Comparison of ENCODE assay signal across 19 mouse cellular contexts in genomic region chr15:87726657-87727236, GRCm38 (mm10).
DNase-seq lines count a peak whose midpoint lies in the region; ATAC-seq and TF ChIP-seq lines count a peak whose summit lies in the region.
"Had no signal": no experiment of that assay in that cellular context is flagged by ENCODE, and none has a peak within 500 bp of the region (broad histone marks: within the 10 kb centered on the region; RNA-seq: fewer than 3 reads in every experiment).

No protein-coding gene starts in this region.

- 77% methylated on average over 20 of the region's 20 CpGs for WGBS in embryonic facial prominence, embryonic 14.5 days
- 84% methylated on average over 20 of the region's 20 CpGs for WGBS in embryonic facial prominence, embryonic 10.5 days
- WGBS in midbrain, embryonic 13.5 days: 68% methylated on average over 20 of the region's 20 CpGs
- WGBS in midbrain, embryonic 11.5 days: 83% methylated on average over 20 of the region's 20 CpGs
- WGBS in hindbrain, embryonic 12.5 days: 63% methylated on average over 20 of the region's 20 CpGs
- 57% methylated on average over 20 of the region's 20 CpGs for WGBS in midbrain, postnatal 0 days
- WGBS in intestine, embryonic 15.5 days: 70% methylated on average over 20 of the region's 20 CpGs

- no peaks in the 10 kb centered on the region for H3K36me3 ChIP-seq in embryonic facial prominence, embryonic 14.5 days (ENCODE audit: control insufficient read depth, insufficient read depth, low read length)
- H3K36me3 ChIP-seq in embryonic facial prominence, embryonic 10.5 days (replicated peaks): no peaks in the 10 kb centered on the region
- 0 out of 2 replicates have a peak, but pooled peaks cover 10% of the 10 kb centered on the region for H3K36me3 ChIP-seq in midbrain, embryonic 13.5 days
- no peaks in the 10 kb centered on the region for H3K36me3 ChIP-seq in midbrain, embryonic 11.5 days (ENCODE audit: control insufficient read depth, insufficient read depth, low read length)
- H3K36me3 ChIP-seq in hindbrain, embryonic 12.5 days: no peaks in the 10 kb centered on the region
- peaks cover 4% of the 10 kb centered on the region for H3K36me3 ChIP-seq in midbrain, postnatal 0 days (ENCODE audit: insufficient read depth, low read length)
- no peaks in the 10 kb centered on the region for H3K36me3 ChIP-seq in intestine, embryonic 15.5 days
- H3K36me3 ChIP-seq: embryonic facial prominence, embryonic 15.5 days; heart, embryonic 12.5 days had no signal

- ATAC-seq in embryonic facial prominence, embryonic 14.5 days (ENCODE audit: low read depth): no peak
- peak; percentile 56; the same call in 1 of the 2 replicates for ATAC-seq in midbrain, embryonic 13.5 days
- no peak for ATAC-seq in midbrain, embryonic 11.5 days (ENCODE audit: low FRiP score)
- ATAC-seq in hindbrain, embryonic 12.5 days (ENCODE audit: low FRiP score): no peak; the same call in 1 of the 2 replicates
- ATAC-seq in midbrain, postnatal 0 days (ENCODE audit: low FRiP score): no peak
- ATAC-seq in intestine, embryonic 15.5 days: no peak
- ATAC-seq: Patski had no signal

- no peak overlapping the region for H3K27ac ChIP-seq in embryonic facial prominence, embryonic 14.5 days (replicated peaks; ENCODE audit: low read depth, low read length)
- no peak overlapping the region for H3K27ac ChIP-seq in embryonic facial prominence, embryonic 10.5 days (replicated peaks)
- peak overlapping the region; percentile 25; the same call in 1 of the 2 replicates for H3K27ac ChIP-seq in midbrain, embryonic 13.5 days
- H3K27ac ChIP-seq in midbrain, embryonic 11.5 days (ENCODE audit: low read depth, low read length): no peak overlapping the region
- 0 out of 2 replicates have a peak overlapping the region, but pooled peaks have one; percentile 17 for H3K27ac ChIP-seq in hindbrain, embryonic 12.5 days
- H3K27ac ChIP-seq in midbrain, postnatal 0 days (ENCODE audit: low read depth, low read length): no peak overlapping the region
- no peak overlapping the region for H3K27ac ChIP-seq in intestine, embryonic 15.5 days
- H3K27ac ChIP-seq: embryonic facial prominence, embryonic 15.5 days; liver, embryonic 14.5 days had no signal

- TF ChIP-seq CTCF in midbrain, postnatal 0 days (IDR thresholded peaks at IDR 0.05): no peak

- no peaks in the 10 kb centered on the region for H3K27me3 ChIP-seq in embryonic facial prominence, embryonic 14.5 days (replicated peaks; ENCODE audit: control insufficient read depth, insufficient read depth, low read length)
- no peaks in the 10 kb centered on the region for H3K27me3 ChIP-seq in embryonic facial prominence, embryonic 10.5 days (replicated peaks; ENCODE audit: low read depth, poor library complexity, severe bottlenecking)
- no peaks in the 10 kb centered on the region for H3K27me3 ChIP-seq in midbrain, embryonic 13.5 days
- H3K27me3 ChIP-seq in midbrain, embryonic 11.5 days (ENCODE audit: control insufficient read depth, insufficient read depth, low read length): no peaks in the 10 kb centered on the region
- H3K27me3 ChIP-seq in hindbrain, embryonic 12.5 days: no peaks in the 10 kb centered on the region
- no peaks in the 10 kb centered on the region for H3K27me3 ChIP-seq in midbrain, postnatal 0 days (ENCODE audit: insufficient read depth, low read length)
- H3K27me3 ChIP-seq in intestine, embryonic 15.5 days (replicated peaks): no peaks in the 10 kb centered on the region
- H3K27me3 ChIP-seq: embryonic facial prominence, embryonic 15.5 days; heart, embryonic 12.5 days; Patski had no signal

- no peak overlapping the region for H3K4me3 ChIP-seq in embryonic facial prominence, embryonic 14.5 days (ENCODE audit: low read depth, low read length)
- H3K4me3 ChIP-seq in embryonic facial prominence, embryonic 10.5 days: no peak overlapping the region
- no peak overlapping the region for H3K4me3 ChIP-seq in midbrain, embryonic 13.5 days (replicated peaks)
- H3K4me3 ChIP-seq in midbrain, embryonic 11.5 days (ENCODE audit: low read depth, low read length): no peak overlapping the region
- H3K4me3 ChIP-seq in hindbrain, embryonic 12.5 days: no peak overlapping the region
- no peak overlapping the region for H3K4me3 ChIP-seq in midbrain, postnatal 0 days (ENCODE audit: low read depth, low read length)
- H3K4me3 ChIP-seq in intestine, embryonic 15.5 days (replicated peaks): no peak overlapping the region
- H3K4me3 ChIP-seq: embryonic facial prominence, embryonic 15.5 days; heart, embryonic 12.5 days had no signal

- DNase-seq in embryonic facial prominence, embryonic 14.5 days (ENCODE audit: low spot score): peak; percentile 7
- no peak for DNase-seq in embryonic facial prominence, embryonic 10.5 days (ENCODE audit: low spot score)
- DNase-seq in midbrain, embryonic 11.5 days (ENCODE audit: low spot score, missing footprints): no peak
- peak; percentile 45 for DNase-seq in midbrain, postnatal 0 days (ENCODE audit: low spot score)
- no peak for DNase-seq in ovary, adult 18-20 months (ENCODE audit: low spot score)
- DNase-seq: adrenal gland, postnatal 36 days; heart, postnatal 36 days; kidney, adult 18-20 months; kidney, postnatal 4 days; layer of hippocampus, postnatal 36 days; lung, postnatal 36 days; thymus, adult 18-20 months had no signal

- no peaks in the 10 kb centered on the region for H3K4me1 ChIP-seq in embryonic facial prominence, embryonic 14.5 days (ENCODE audit: control insufficient read depth, insufficient read depth, low read length)
- peaks cover 5% of the 10 kb centered on the region; the same call in 1 of the 2 replicates for H3K4me1 ChIP-seq in embryonic facial prominence, embryonic 10.5 days
- peaks cover 18% of the 10 kb centered on the region; the same call in 1 of the 2 replicates for H3K4me1 ChIP-seq in midbrain, embryonic 13.5 days (replicated peaks)
- no peaks in the 10 kb centered on the region; the same call in 1 of the 2 replicates for H3K4me1 ChIP-seq in midbrain, embryonic 11.5 days (ENCODE audit: control insufficient read depth, insufficient read depth, low read length)
- peaks cover 22% of the 10 kb centered on the region for H3K4me1 ChIP-seq in hindbrain, embryonic 12.5 days
- no peaks in the 10 kb centered on the region for H3K4me1 ChIP-seq in midbrain, postnatal 0 days (ENCODE audit: insufficient read depth, low read length)
- H3K4me1 ChIP-seq in intestine, embryonic 15.5 days (replicated peaks): no peaks in the 10 kb centered on the region
- H3K4me1 ChIP-seq: embryonic facial prominence, embryonic 15.5 days; heart, embryonic 12.5 days had no signal

- no peak overlapping the region for H3K9ac ChIP-seq in embryonic facial prominence, embryonic 14.5 days (ENCODE audit: low read depth, low read length)
- no peak overlapping the region for H3K9ac ChIP-seq in midbrain, embryonic 13.5 days (replicated peaks)
- no peak overlapping the region for H3K9ac ChIP-seq in midbrain, embryonic 11.5 days (ENCODE audit: low read length)
- no peak overlapping the region for H3K9ac ChIP-seq in hindbrain, embryonic 12.5 days
- no peak overlapping the region for H3K9ac ChIP-seq in midbrain, postnatal 0 days (replicated peaks; ENCODE audit: low read length, poor library complexity, severe bottlenecking)
- H3K9ac ChIP-seq in intestine, embryonic 15.5 days: no peak overlapping the region
- H3K9ac ChIP-seq: embryonic facial prominence, embryonic 15.5 days; heart, embryonic 12.5 days; liver, embryonic 14.5 days had no signal

- H3K9me3 ChIP-seq in embryonic facial prominence, embryonic 14.5 days (ENCODE audit: control insufficient read depth, low read length): no peaks in the 10 kb centered on the region
- H3K9me3 ChIP-seq in embryonic facial prominence, embryonic 10.5 days: no peaks in the 10 kb centered on the region
- H3K9me3 ChIP-seq in midbrain, embryonic 13.5 days: no peaks in the 10 kb centered on the region
- H3K9me3 ChIP-seq in midbrain, embryonic 11.5 days (ENCODE audit: control insufficient read depth, low read length): no peaks in the 10 kb centered on the region
- no peaks in the 10 kb centered on the region for H3K9me3 ChIP-seq in hindbrain, embryonic 12.5 days (replicated peaks)
- H3K9me3 ChIP-seq in midbrain, postnatal 0 days (ENCODE audit: low read length): no peaks in the 10 kb centered on the region
- no peaks in the 10 kb centered on the region for H3K9me3 ChIP-seq in intestine, embryonic 15.5 days
- H3K9me3 ChIP-seq: embryonic facial prominence, embryonic 15.5 days; heart, embryonic 12.5 days had no signal

- H3K4me2 ChIP-seq in embryonic facial prominence, embryonic 14.5 days (ENCODE audit: low read depth, low read length): no peak overlapping the region
- H3K4me2 ChIP-seq in midbrain, embryonic 13.5 days (replicated peaks): no peak overlapping the region
- no peak overlapping the region for H3K4me2 ChIP-seq in midbrain, embryonic 11.5 days
- H3K4me2 ChIP-seq in hindbrain, embryonic 12.5 days (replicated peaks): no peak overlapping the region
- no peak overlapping the region for H3K4me2 ChIP-seq in midbrain, postnatal 0 days (ENCODE audit: low read depth, low read length, poor library complexity, severe bottlenecking)
- H3K4me2 ChIP-seq in intestine, embryonic 15.5 days (replicated peaks): no peak overlapping the region
- H3K4me2 ChIP-seq: embryonic facial prominence, embryonic 15.5 days; heart, embryonic 12.5 days had no signal

Comparison
In these comparisons a context has a peak if more than half of its experiments do, and no peak if none do; other contexts are left out.
1. DNase-seq: peak in embryonic facial prominence, embryonic 14.5 days (single experiment) and midbrain, postnatal 0 days (single experiment); none in embryonic facial prominence, embryonic 10.5 days (single experiment), midbrain, embryonic 11.5 days (single experiment) and ovary, adult 18-20 months (single experiment).
2. H3K27ac ChIP-seq: peak in midbrain, embryonic 13.5 days (single experiment) and hindbrain, embryonic 12.5 days (single experiment); none in embryonic facial prominence, embryonic 14.5 days (single experiment), embryonic facial prominence, embryonic 10.5 days (single experiment), midbrain, embryonic 11.5 days (single experiment), midbrain, postnatal 0 days (single experiment) and intestine, embryonic 15.5 days (single experiment).